Mouse (Mus musculus): ENCODE measurements around the gene Frmd4a.

DNA sequence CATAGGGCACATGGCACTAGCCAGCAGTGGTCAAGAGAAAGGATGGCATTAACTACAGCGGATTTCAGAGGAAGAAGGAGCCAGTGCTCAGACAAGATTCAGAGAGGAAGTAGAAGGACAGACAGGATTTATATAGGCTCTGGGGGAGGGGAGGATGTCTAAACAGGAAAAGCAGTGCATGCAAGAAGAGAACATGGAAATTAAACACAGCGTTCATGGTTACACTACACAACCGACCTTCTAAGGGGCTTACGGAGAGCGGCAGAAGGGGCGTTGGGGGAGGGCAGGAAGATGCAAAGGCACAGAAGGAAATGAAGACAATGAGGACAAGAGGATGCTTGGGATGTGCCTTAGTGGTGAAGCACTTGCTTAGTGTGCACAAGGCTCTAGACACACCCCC, 328.7 kb downstream of the Frmd4a start:
- no peak for TF ChIP-seq POLR2A (IDR thresholded peaks at IDR 0.05; ENCODE audit: borderline replicate concordance, extremely low read depth, insufficient read depth, insufficient read length, poor library complexity, severe bottlenecking)
- no peak for TF ChIP-seq CTCF (IDR thresholded peaks at IDR 0.05; ENCODE audit: borderline replicate concordance, extremely low read depth, insufficient read depth, insufficient read length)
